Mouse (Mus musculus) heart, embryonic 15.5 days (tissue): Measurements from ENCODE around the gene Ptrhd1. TPM values are rescaled to one million over a fixed set of nuclear protein-coding genes. Genes with fewer than 3 reads are reported as not detected.
"Not testable (repeated sequence)": the region's sequence is repeated elsewhere in the genome, so short reads cannot be mapped to it uniquely, and the experiment has no call there.

Source experiments
- ATAC-seq: fragments of 200-750 bp; cut with Nextera tagmentation; replicated peaks from 2 replicates; pipeline ENCODE4 v1.8.0; 2017; ENCODE audit warnings: low read depth, moderate TSS enrichment; ENCODE audit not compliant: insufficient number of reproducible peaks, insufficient read depth, low FRiP score
- H3K27ac ChIP-seq: fragments of 300-500 bp; sonication (generic); 2 replicates; pipeline ENCODE4 v1.5.1; 2015; ENCODE audit warnings: mild to moderate bottlenecking, inconsistent platforms
- H3K27me3 ChIP-seq: fragments of 300-500 bp; sonication (generic); 2 replicates; pipeline ENCODE4 v1.6.1; 2015; ENCODE audit warnings: inconsistent platforms
- H3K36me3 ChIP-seq: fragments of 300-500 bp; sonication (generic); 2 replicates; pipeline ENCODE4 v1.6.1; 2015; ENCODE audit warnings: mild to moderate bottlenecking, inconsistent platforms
- H3K4me1 ChIP-seq: fragments of 300-500 bp; sonication (generic); replicated peaks from 2 replicates; pipeline ENCODE4 v1.6.1; 2015; ENCODE audit warnings: inconsistent platforms
- H3K4me2 ChIP-seq: fragments of 300-500 bp; sonication (generic); 2 replicates; pipeline ENCODE4 v1.6.1; 2015; ENCODE audit warnings: inconsistent platforms, mild to moderate bottlenecking, moderate library complexity
- H3K4me3 ChIP-seq: fragments of 300-500 bp; sonication (generic); 2 replicates; pipeline ENCODE4 v1.5.1; 2015; ENCODE audit warnings: mild to moderate bottlenecking, inconsistent platforms
- H3K9ac ChIP-seq: fragments of 300-500 bp; sonication (generic); 2 replicates; pipeline ENCODE4 v1.6.1; 2015; ENCODE audit warnings: mild to moderate bottlenecking, inconsistent platforms
- H3K9me3 ChIP-seq: fragments of 300-500 bp; sonication (generic); replicated peaks from 2 replicates; pipeline ENCODE4 v1.6.1; 2016; ENCODE audit warnings: inconsistent platforms
- WGBS: fragments of 180-500 bp; shearing (Covaris S2); methylation state at CpG from one replicate; pipeline ENCODE4 v1.1.7; 2015; ENCODE audit warnings: mixed read lengths; 5-methylcytosine and 5-hydroxymethylcytosine counted together
- polyA plus RNA-seq: library from polyadenylated mRNA; unstranded; fragments of >200 nt; fragmentation: Nextera tagmentation; extraction: Ambion mirVana; gene quantifications from 2 replicates; pipeline ENCODE4 v1.2.1, GENCODE M21; 2015

Ptrhd1 gene
- polyA plus RNA-seq, 1 experiment from 2014 or later: 5.6 TPM

DNA sequence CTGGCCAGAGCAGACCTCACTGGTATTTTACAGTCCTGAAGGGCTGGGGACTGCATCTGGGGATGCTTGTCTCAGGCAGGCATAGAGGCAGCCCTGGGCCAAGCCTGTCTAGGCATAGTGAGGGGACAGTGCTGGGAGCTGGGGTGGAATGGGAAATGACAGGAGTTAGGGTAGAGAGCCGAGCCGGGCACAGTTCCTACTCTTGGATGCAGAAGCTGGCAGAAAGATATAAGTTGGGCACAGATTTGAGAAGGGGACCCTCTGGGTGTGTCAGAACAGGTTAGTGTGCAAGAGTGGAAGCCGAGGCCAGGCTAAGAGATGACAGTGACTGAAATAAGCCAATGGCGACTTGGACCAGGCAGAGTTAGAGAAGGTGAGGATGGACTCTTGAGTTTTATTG, 31.6 kb upstream of the Ptrhd1 start:
- Histone ChIP-seq H3K9me3 (no peaks in the 10 kb centered on the region), H3K4me1 (no peaks in the 10 kb centered on the region), H3K4me3 (no peak overlapping the region), H3K9ac (no peak overlapping the region), H3K4me2 (no peak overlapping the region), H3K27me3 (no peaks in the 10 kb centered on the region), H3K27ac (no peak overlapping the region), H3K36me3 (no peaks in the 10 kb centered on the region)
- no peak for ATAC-seq
- 87% methylated on average over 4 of the region's 4 CpGs for WGBS

DNA sequence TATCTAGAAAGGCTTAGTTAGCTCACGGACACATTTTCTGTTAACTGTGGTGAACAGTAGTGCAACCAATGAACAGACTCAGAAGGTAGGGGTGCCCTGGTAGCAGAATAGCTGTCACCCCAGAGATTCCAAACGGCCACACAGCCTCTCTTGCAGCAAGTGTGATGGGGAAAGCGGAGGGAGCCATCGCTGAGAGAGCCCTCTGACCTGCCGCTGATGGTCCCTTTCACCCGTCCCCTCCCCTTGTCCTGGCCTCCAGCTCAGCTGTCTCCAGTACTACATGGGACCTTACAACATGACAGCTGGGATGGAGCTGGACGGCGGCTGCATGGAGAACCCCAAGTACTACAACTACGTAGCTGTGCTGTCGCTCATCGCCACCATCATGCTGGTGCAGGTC, 27.7 kb upstream of the Ptrhd1 start:
- Histone ChIP-seq H3K27ac (no peak overlapping the region), H3K4me3 (no peak overlapping the region), H3K9ac (no peak overlapping the region), H3K36me3 (peaks cover 4% of the 10 kb centered on the region; the same call in 1 of the 2 replicates), H3K9me3 (no peaks in the 10 kb centered on the region), H3K4me1 (no peaks in the 10 kb centered on the region), H3K4me2 (no peak overlapping the region), H3K27me3 (no peaks in the 10 kb centered on the region)
- WGBS: 90% methylated on average over 11 of the region's 11 CpGs
- ATAC-seq: no peak

DNA sequence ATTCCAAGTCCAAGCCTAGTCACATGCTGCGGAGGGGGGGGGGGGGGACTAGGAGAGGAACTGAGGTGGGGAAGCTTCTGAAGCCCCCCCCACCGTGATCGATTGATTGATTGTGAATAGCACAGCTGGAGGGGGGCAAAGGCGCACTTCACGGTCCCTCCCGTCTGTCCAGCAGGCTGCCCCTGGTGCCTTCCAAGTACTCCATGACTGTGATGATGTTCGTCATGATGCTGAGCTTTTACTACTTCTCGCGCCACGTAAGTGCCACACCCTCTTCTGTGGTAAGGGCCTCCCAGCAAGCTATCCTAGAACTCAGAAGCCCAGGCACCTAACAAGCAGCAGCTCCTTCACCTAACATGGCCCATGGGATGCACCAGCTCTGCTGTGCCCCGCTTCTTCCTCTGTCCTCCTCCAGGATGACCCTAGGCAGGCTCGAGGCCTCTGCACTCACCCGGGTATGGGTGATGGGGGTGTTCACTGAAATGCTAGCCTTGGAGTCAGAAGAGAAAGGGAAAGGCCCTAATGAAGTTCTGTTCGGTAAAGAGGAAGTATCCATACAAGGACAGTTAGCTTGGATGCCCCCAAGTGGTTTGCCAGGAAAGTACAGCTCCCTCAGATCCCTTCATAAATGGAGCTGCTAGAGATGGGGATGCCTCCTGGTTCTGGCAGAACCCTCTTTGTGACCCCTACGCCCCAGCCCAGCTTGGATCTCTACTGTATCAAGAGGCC, 25.3 kb upstream of the Ptrhd1 start:
- no peak for ATAC-seq
- no peak overlapping the region for H3K27ac ChIP-seq
- H3K4me2 ChIP-seq: no peak overlapping the region
- 80% methylated on average over 15 of the region's 15 CpGs for WGBS
- H3K4me3 ChIP-seq: no peak overlapping the region
- no peaks in the 10 kb centered on the region for H3K9me3 ChIP-seq
- no peaks in the 10 kb centered on the region for H3K4me1 ChIP-seq
- H3K9ac ChIP-seq: no peak overlapping the region
- peaks cover 17% of the 10 kb centered on the region for H3K36me3 ChIP-seq
- H3K27me3 ChIP-seq: no peaks in the 10 kb centered on the region

DNA sequence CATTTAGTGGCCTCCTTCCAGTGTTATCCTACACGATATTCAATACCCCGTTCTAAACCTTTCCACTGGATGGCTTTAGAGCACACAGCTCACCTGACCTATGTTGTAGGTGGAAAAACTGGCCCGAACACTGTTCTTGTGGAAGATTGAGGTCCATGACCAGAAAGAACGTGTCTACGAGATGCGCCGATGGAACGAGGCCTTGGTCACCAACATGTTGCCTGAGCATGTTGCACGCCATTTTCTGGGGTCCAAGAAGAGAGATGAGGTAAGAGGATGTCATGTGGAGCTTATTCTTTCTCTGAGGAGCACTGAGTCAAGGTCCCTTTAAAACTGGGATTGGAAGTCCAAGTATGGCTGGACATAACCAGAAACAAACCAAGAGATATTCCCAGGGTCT, 24.6 kb upstream of the Ptrhd1 start:
- Histone ChIP-seq H3K4me3 (no peak overlapping the region), H3K36me3 (peaks cover 21% of the 10 kb centered on the region), H3K9me3 (no peaks in the 10 kb centered on the region), H3K4me2 (no peak overlapping the region), H3K4me1 (no peaks in the 10 kb centered on the region), H3K27ac (no peak overlapping the region), H3K27me3 (no peaks in the 10 kb centered on the region), H3K9ac (no peak overlapping the region)
- WGBS: 93% methylated on average over 9 of the region's 9 CpGs
- ATAC-seq: no peak

DNA sequence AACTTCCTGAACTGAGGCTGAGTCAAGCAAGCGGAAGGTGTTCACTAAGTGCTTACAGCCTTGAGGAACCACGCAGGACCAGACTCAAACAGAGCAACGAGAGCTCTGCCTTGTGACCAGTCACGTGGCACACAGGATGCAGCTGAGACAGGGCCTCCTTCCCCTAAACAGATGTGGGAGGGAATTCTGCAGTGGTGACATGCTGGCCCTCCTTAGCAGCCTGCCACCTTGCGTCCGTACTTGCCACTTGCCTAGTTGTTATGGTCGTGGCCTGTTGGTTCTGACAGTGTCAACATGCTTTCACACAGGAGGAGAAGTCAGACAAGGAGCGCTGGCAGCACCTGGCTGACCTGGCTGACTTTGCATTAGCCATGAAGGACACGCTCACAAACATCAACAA, 22.7 kb upstream of the Ptrhd1 start:
- WGBS: 81% methylated on average over 9 of the region's 9 CpGs
- Histone ChIP-seq H3K4me1 (no peaks in the 10 kb centered on the region), H3K9me3 (no peaks in the 10 kb centered on the region), H3K4me3 (no peak overlapping the region), H3K27ac (no peak overlapping the region), H3K27me3 (no peaks in the 10 kb centered on the region), H3K36me3 (peaks cover 38% of the 10 kb centered on the region), H3K9ac (no peak overlapping the region), H3K4me2 (no peak overlapping the region)
- ATAC-seq: no peak

DNA sequence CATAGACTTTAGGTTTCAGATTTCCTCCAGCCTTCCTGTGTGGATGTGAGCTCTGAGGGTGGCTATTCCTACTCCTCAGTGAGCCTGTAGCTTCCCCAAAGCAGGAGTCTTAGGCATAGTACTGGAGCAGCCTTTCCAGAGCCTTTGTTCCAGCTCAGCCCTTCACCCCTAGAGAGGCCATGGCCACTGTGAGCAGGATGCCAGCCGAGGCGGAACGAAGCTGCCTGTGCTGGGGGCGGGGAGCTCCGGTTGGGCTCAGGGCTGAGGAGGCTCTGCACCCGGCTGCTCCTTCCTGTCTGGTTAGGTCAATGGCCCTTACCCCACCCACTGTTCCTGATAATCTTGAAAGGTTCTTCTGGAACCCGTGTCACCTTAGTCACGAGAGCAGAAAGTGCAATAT, 20.9 kb upstream of the Ptrhd1 start:
- Histone ChIP-seq H3K4me1 (no peaks in the 10 kb centered on the region), H3K36me3 (peaks cover 44% of the 10 kb centered on the region), H3K27ac (no peak overlapping the region), H3K4me2 (no peak overlapping the region), H3K4me3 (no peak overlapping the region), H3K9ac (no peak overlapping the region), H3K9me3 (no peaks in the 10 kb centered on the region), H3K27me3 (no peaks in the 10 kb centered on the region)
- WGBS: 51% methylated on average over 8 of the region's 8 CpGs
- no peak for ATAC-seq

DNA sequence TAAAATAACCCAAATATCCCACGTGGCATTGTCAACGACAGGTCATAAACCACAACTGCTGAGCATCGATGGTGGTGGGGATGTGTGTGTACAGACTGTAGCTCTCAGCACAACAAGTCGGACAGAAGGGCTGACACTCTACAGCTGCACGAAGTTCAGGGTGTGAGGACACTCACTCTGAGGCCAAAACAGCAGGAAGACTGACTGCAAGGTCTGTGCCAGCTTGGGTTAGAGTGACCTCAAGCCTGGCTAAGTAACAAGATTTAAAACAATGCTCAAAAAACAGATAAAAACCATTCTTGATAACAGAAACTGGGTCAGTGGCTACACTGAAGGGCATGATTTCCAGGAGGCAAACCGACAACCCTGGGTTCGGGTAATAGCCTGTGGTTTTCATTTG, 3.7 kb upstream of the Ptrhd1 start:
- Histone ChIP-seq H3K9ac (no peak overlapping the region), H3K36me3 (peaks cover 19% of the 10 kb centered on the region), H3K27ac (no peak overlapping the region), H3K27me3 (no peaks in the 10 kb centered on the region), H3K4me1 (peaks cover 14% of the 10 kb centered on the region), H3K4me2 (no peak overlapping the region), H3K9me3 (no peaks in the 10 kb centered on the region), H3K4me3 (no peak overlapping the region)
- ATAC-seq: no peak
- WGBS: 89% methylated on average over 7 of the region's 7 CpGs

DNA sequence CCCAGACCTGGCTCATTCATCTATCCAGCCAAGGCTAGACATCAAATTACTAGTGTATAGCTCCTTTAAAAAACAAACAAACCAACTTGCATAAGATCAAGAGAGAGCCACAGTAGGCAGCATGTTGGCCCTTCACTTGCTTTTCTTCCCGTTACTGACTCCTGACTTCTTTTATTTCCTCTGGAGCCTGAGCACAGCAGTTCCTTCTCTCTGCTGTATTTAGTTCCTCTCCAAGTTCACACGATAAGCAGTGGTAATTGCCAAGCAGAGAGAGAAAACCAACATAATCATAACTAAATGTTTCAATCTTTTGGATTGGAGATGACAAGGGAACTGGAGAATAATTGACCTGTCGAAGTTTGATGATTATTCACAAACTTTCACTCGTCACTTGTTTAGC, 1.1 kb upstream of the Ptrhd1 start:
- Histone ChIP-seq H3K27ac (no peak overlapping the region), H3K9me3 (no peaks in the 10 kb centered on the region), H3K27me3 (no peaks in the 10 kb centered on the region), H3K4me3 (peak overlapping the region; percentile 83), H3K36me3 (peaks cover 4% of the 10 kb centered on the region; the same call in 1 of the 2 replicates), H3K4me2 (peak overlapping the region; percentile 71), H3K4me1 (peaks cover 14% of the 10 kb centered on the region), H3K9ac (peak overlapping the region; percentile 22; the same call in 1 of the 2 replicates)
- WGBS: 45% methylated on average over 4 of the region's 4 CpGs
- no peak for ATAC-seq

DNA sequence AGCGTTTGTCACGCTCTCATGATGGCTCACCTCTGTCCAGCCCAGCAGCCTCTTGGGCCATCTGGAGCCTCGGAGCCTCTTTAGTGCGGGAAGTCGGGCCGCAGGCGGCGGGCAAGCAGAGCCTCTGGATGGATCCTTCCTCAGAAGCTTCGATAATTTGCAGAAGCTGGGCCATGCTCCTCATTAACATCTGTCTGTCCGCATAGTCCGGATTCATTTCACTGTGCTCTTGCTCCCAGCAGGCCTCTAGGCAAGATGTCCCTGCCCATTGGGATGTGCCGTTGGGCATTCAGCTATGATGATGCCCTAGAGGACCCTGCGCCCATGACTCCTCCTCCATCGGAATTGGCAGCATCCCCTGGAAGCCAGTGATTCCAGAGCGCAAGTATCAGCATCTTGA, 3.7 kb downstream of the Ptrhd1 start:
- Histone ChIP-seq H3K4me3 (no peak overlapping the region), H3K36me3 (no peaks in the 10 kb centered on the region; the same call in 1 of the 2 replicates), H3K27ac (no peak overlapping the region), H3K4me1 (peaks cover 20% of the 10 kb centered on the region), H3K27me3 (no peaks in the 10 kb centered on the region), H3K9me3 (no peaks in the 10 kb centered on the region), H3K9ac (no peak overlapping the region), H3K4me2 (no peak overlapping the region)
- WGBS: 90% methylated on average over 15 of the region's 15 CpGs
- ATAC-seq: no peak

DNA sequence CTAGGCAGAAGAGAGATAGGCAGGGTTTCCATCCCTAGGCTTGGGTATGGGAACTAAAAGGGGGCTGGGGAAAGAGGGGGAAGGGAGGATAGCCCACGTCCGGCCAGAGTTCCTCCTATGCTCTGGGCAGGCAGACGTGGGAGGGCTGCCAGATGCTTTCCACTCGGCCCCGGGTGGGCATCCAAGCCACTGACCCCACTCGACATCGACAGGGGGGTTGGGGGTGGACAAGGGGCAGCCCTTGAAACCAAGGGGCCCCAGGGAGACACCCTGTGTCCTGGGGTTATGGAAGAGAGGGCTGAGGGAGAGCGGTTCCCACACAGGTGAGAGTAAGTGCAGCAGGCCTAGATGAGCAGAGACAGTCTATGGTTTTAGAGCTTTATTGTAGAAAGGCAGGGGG, 6.5 kb downstream of the Ptrhd1 start:
- ATAC-seq, H3K27ac ChIP-seq, H3K4me3 ChIP-seq, H3K27me3 ChIP-seq, H3K36me3 ChIP-seq, H3K9ac ChIP-seq, H3K9me3 ChIP-seq, H3K4me2 ChIP-seq: not testable (repeated sequence)
- H3K4me1 ChIP-seq: peaks cover 10% of the 10 kb centered on the region; the same call in 1 of the 2 replicates
- 54% methylated on average over 8 of the region's 8 CpGs for WGBS

DNA sequence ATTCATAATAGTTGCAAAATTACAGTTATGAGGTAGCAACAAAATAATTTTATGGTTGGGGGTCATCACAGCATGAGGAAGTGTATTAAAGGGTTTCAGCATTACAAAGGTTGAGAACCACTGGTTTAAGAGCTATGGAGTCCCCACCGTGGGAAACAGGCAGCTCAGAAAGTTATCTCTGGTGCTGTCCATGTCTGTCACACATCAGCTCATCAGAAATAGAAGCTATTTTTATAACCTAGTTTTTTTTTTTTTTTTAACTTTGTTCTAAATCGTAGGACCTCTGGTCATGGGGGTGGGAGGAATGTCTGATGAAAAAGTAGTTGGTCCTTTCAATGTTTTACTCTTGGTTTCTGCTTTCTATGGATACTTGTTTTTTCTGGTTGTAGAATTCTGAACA, 10.0 kb downstream of the Ptrhd1 start:
- 0 out of 2 replicates have a peak, but pooled peaks cover 4% of the 10 kb centered on the region for H3K36me3 ChIP-seq
- H3K27me3 ChIP-seq: no peaks in the 10 kb centered on the region
- H3K4me1 ChIP-seq: peaks cover 10% of the 10 kb centered on the region; the same call in 1 of the 2 replicates
- no peaks in the 10 kb centered on the region for H3K9me3 ChIP-seq
- H3K9ac ChIP-seq: no peak overlapping the region
- 40% methylated on average over 2 of the region's 2 CpGs for WGBS
- no peak overlapping the region for H3K4me2 ChIP-seq
- no peak for ATAC-seq
- H3K27ac ChIP-seq: no peak overlapping the region
- no peak overlapping the region for H3K4me3 ChIP-seq

DNA sequence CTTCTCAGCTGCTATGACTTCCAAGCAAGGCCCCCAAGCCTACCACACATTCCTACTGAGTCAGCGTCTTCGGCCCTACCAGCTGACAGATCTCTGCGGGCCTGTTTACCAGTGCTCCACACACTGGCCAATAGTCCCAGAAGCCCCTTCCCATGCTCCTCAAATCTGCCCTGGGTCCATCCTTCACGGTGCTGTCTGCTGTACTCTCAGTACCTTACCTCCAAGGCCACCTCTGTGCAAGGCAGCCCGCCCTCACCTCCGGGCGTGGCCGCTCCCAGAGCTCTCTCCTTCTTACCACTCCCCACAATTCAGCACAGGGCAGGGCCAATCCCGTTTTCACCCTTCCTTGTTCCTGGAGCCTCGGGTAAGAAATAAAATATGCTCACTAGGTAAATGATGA, 11.9 kb downstream of the Ptrhd1 start:
- Histone ChIP-seq H3K9ac (no peak overlapping the region), H3K4me1 (peaks cover 6% of the 10 kb centered on the region; the same call in 1 of the 2 replicates), H3K4me3 (no peak overlapping the region), H3K36me3 (0 out of 2 replicates have a peak, but pooled peaks cover 4% of the 10 kb centered on the region), H3K9me3 (no peaks in the 10 kb centered on the region), H3K4me2 (no peak overlapping the region), H3K27ac (no peak overlapping the region), H3K27me3 (no peaks in the 10 kb centered on the region)
- 77% methylated on average over 10 of the region's 10 CpGs for WGBS
- ATAC-seq: no peak
